Mouse (Mus musculus): ENCODE measurements around the gene Thra. TPM values are rescaled to one million over a fixed set of nuclear protein-coding genes. Genes with fewer than 3 reads are reported as not detected.
A peak's percentile ranks its signal among the peaks of the same experiment; 100 is the strongest.

Thra gene
- 46.8 and 47.1 TPM in 2 replicates for polyA plus RNA-seq (2014; fragmentation: Nextera tagmentation; extraction: Ambion mirVana)

GRCm38 (mm10) chr11:98740393-98741050 lies at the start of gene Thra:
Gene Thra (plus strand): TSS chr11:98740638.
- Histone ChIP-seq H3K4me3 (ENCODE audit: low read depth, low read length) (peak within 1 kb of the TSS; percentile 75), H3K9me3 (ENCODE audit: low read depth, low read length) (no peaks in the 10 kb centered on the region), H3K36me3 (ENCODE audit: insufficient read depth) (no peaks in the 10 kb centered on the region), H3K27me3 (ENCODE audit: insufficient read depth, low read length) (no peaks in the 10 kb centered on the region), H3K27ac (ENCODE audit: low read depth) (peak within 1 kb of the TSS; percentile 95), H3K4me2 (peak within 1 kb of the TSS; percentile 76), H3K9ac (peak within 1 kb of the TSS; percentile 81), H3K4me1 (ENCODE audit: insufficient read depth) (peaks cover 31% of the 10 kb centered on the region)
- under 1% methylated on average over 22 of the region's 22 CpGs for WGBS
- TF ChIP-seq CTCF (IDR thresholded peaks at IDR 0.05; ENCODE audit: low read depth) = no peak
- DNase-seq (peak; percentile 85), ATAC-seq (ENCODE audit: insufficient read depth) (peak; percentile 77)

- no peak for ATAC-seq (ENCODE audit: insufficient read depth)
Measured at GRCm38 (mm10) chr11:98693201-98693600, 47.2 kb upstream of the Thra start.

GRCm38 (mm10) chr11:98693746-98694145 lies 46.7 kb upstream of the Thra start:
- DNase-seq (no peak), ATAC-seq (ENCODE audit: insufficient read depth) (no peak)
- Histone ChIP-seq H3K9ac (no peak overlapping the region), H3K4me1 (ENCODE audit: insufficient read depth) (no peaks in the 10 kb centered on the region), H3K27ac (ENCODE audit: low read depth) (no peak overlapping the region), H3K27me3 (ENCODE audit: insufficient read depth, low read length) (no peaks in the 10 kb centered on the region), H3K9me3 (ENCODE audit: low read depth, low read length) (no peaks in the 10 kb centered on the region), H3K36me3 (ENCODE audit: insufficient read depth) (peaks cover 79% of the 10 kb centered on the region), H3K4me2 (no peak overlapping the region), H3K4me3 (ENCODE audit: low read depth, low read length) (no peak overlapping the region)
- 88% methylated on average over 9 of the region's 9 CpGs for WGBS
- TF ChIP-seq CTCF (IDR thresholded peaks at IDR 0.05; ENCODE audit: low read depth) = no peak

More at GRCm38 (mm10) chr11:98693201-98693600, 47.2 kb upstream of the Thra start:
- H3K27me3 ChIP-seq (ENCODE audit: insufficient read depth, low read length) = no peaks in the 10 kb centered on the region
- H3K36me3 ChIP-seq (ENCODE audit: insufficient read depth) = peaks cover 82% of the 10 kb centered on the region
- no peak overlapping the region for H3K4me2 ChIP-seq
- no peak for DNase-seq
- no peak overlapping the region for H3K27ac ChIP-seq (ENCODE audit: low read depth)
- H3K9ac ChIP-seq = no peak overlapping the region
- 72% methylated on average over 13 of the region's 13 CpGs for WGBS
- TF ChIP-seq CTCF (IDR thresholded peaks at IDR 0.05; ENCODE audit: low read depth) = no peak
- H3K4me1 ChIP-seq (ENCODE audit: insufficient read depth) = no peaks in the 10 kb centered on the region
- no peaks in the 10 kb centered on the region for H3K9me3 ChIP-seq (ENCODE audit: low read depth, low read length)
- no peak overlapping the region for H3K4me3 ChIP-seq (ENCODE audit: low read depth, low read length)

- no peak overlapping the region for H3K27ac ChIP-seq (ENCODE audit: low read depth)
- DNase-seq = peak; percentile 24
- TF ChIP-seq CTCF (IDR thresholded peaks at IDR 0.05; ENCODE audit: low read depth) = no peak
- WGBS = 76% methylated on average over 9 of the region's 9 CpGs
- H3K4me3 ChIP-seq (ENCODE audit: low read depth, low read length) = no peak overlapping the region
- no peak overlapping the region for H3K9ac ChIP-seq
- H3K4me1 ChIP-seq (ENCODE audit: insufficient read depth) = no peaks in the 10 kb centered on the region
- H3K27me3 ChIP-seq (ENCODE audit: insufficient read depth, low read length) = no peaks in the 10 kb centered on the region
- no peaks in the 10 kb centered on the region for H3K9me3 ChIP-seq (ENCODE audit: low read depth, low read length)
- H3K4me2 ChIP-seq = no peak overlapping the region
- peaks cover 75% of the 10 kb centered on the region for H3K36me3 ChIP-seq (ENCODE audit: insufficient read depth)
- ATAC-seq (ENCODE audit: insufficient read depth) = no peak
Measured at GRCm38 (mm10) chr11:98694301-98694700, 46.1 kb upstream of the Thra start.

GRCm38 (mm10) chr11:98695408-98695807 lies 45.0 kb upstream of the Thra start:
- ATAC-seq (ENCODE audit: insufficient read depth) = no peak
- peaks cover 64% of the 10 kb centered on the region for H3K36me3 ChIP-seq (ENCODE audit: insufficient read depth)
- no peak overlapping the region for H3K4me2 ChIP-seq
- no peaks in the 10 kb centered on the region for H3K27me3 ChIP-seq (ENCODE audit: insufficient read depth, low read length)
- no peaks in the 10 kb centered on the region for H3K4me1 ChIP-seq (ENCODE audit: insufficient read depth)
- H3K9ac ChIP-seq = no peak overlapping the region
- H3K27ac ChIP-seq (ENCODE audit: low read depth) = no peak overlapping the region
- TF ChIP-seq CTCF (IDR thresholded peaks at IDR 0.05; ENCODE audit: low read depth) = no peak
- H3K9me3 ChIP-seq (ENCODE audit: low read depth, low read length) = no peaks in the 10 kb centered on the region
- DNase-seq = no peak
- no peak overlapping the region for H3K4me3 ChIP-seq (ENCODE audit: low read depth, low read length)
- 58% methylated on average over 14 of the region's 14 CpGs for WGBS

- Histone ChIP-seq H3K9me3 (ENCODE audit: low read depth, low read length) (no peaks in the 10 kb centered on the region), H3K36me3 (ENCODE audit: insufficient read depth) (peaks cover 52% of the 10 kb centered on the region), H3K4me2 (no peak overlapping the region), H3K27me3 (ENCODE audit: insufficient read depth, low read length) (no peaks in the 10 kb centered on the region), H3K4me3 (ENCODE audit: low read depth, low read length) (no peak overlapping the region), H3K9ac (no peak overlapping the region), H3K27ac (ENCODE audit: low read depth) (no peak overlapping the region), H3K4me1 (ENCODE audit: insufficient read depth) (no peaks in the 10 kb centered on the region)
- no peak for TF ChIP-seq CTCF (IDR thresholded peaks at IDR 0.05; ENCODE audit: low read depth)
- WGBS = 79% methylated on average over 14 of the region's 14 CpGs
- no peak for DNase-seq
- ATAC-seq (ENCODE audit: insufficient read depth) = no peak
Measured at GRCm38 (mm10) chr11:98696454-98697216, 43.8 kb upstream of the Thra start.

GRCm38 (mm10) chr11:98697225-98697624 lies 43.2 kb upstream of the Thra start:
- TF ChIP-seq CTCF (IDR thresholded peaks at IDR 0.05; ENCODE audit: low read depth) = no peak
- H3K27me3 ChIP-seq (ENCODE audit: insufficient read depth, low read length) = no peaks in the 10 kb centered on the region
- H3K27ac ChIP-seq (ENCODE audit: low read depth) = no peak overlapping the region
- no peak overlapping the region for H3K4me2 ChIP-seq
- no peak overlapping the region for H3K4me3 ChIP-seq (ENCODE audit: low read depth, low read length)
- H3K9ac ChIP-seq = no peak overlapping the region
- 86% methylated on average over 12 of the region's 12 CpGs for WGBS
- DNase-seq (no peak), ATAC-seq (ENCODE audit: insufficient read depth) (no peak)
- peaks cover 46% of the 10 kb centered on the region for H3K36me3 ChIP-seq (ENCODE audit: insufficient read depth)
- H3K4me1 ChIP-seq (ENCODE audit: insufficient read depth) = no peaks in the 10 kb centered on the region
- H3K9me3 ChIP-seq (ENCODE audit: low read depth, low read length) = no peaks in the 10 kb centered on the region

All from lung, embryonic 14.5 days (tissue).